Mouse (Mus musculus): ENCODE results near the gene Med25. TPM values are rescaled to one million over a fixed set of nuclear protein-coding genes. Genes with fewer than 3 reads are reported as not detected.

The Med25 gene
- polyA plus RNA-seq, 1 experiment from 2014 or later = 35.6 TPM

GRCm38 (mm10) chr7:44836016-44836404 lies 56.5 kb downstream of the Med25 start:
- Histone ChIP-seq H3K4me2 (ENCODE audit: low read depth, low read length) (peak overlapping the region; percentile 6; the same call in 1 of the 2 replicates), H3K27me3 (ENCODE audit: insufficient read depth, low read length) (0 out of 2 replicates have a peak, but pooled peaks cover 9% of the 10 kb centered on the region), H3K4me1 (ENCODE audit: insufficient read depth) (peaks cover 24% of the 10 kb centered on the region), H3K36me3 (replicated peaks; ENCODE audit: insufficient read depth, low read length) (peaks cover 4% of the 10 kb centered on the region; the same call in 1 of the 2 replicates), H3K4me3 (ENCODE audit: low read depth, low read length) (no peak overlapping the region), H3K9ac (replicated peaks) (no peak overlapping the region), H3K27ac (ENCODE audit: low read depth) (no peak overlapping the region), H3K9me3 (ENCODE audit: low read length) (no peaks in the 10 kb centered on the region)
- TF ChIP-seq EP300 (IDR thresholded peaks at IDR 0.05; ENCODE audit: low read depth) = no peak
- TF ChIP-seq CTCF (IDR thresholded peaks at IDR 0.05; ENCODE audit: low read depth) = no peak
- DNase-seq (no peak), ATAC-seq (no peak)
- 32% methylated on average over 3 of the region's 3 CpGs for WGBS (ENCODE audit: insufficient replicate concordance)

- Histone ChIP-seq H3K4me2 (ENCODE audit: low read depth, low read length) (no peak overlapping the region), H3K9me3 (ENCODE audit: low read length) (no peaks in the 10 kb centered on the region), H3K27me3 (ENCODE audit: insufficient read depth, low read length) (0 out of 2 replicates have a peak, but pooled peaks cover 9% of the 10 kb centered on the region), H3K4me3 (ENCODE audit: low read depth, low read length) (no peak overlapping the region), H3K9ac (replicated peaks) (no peak overlapping the region), H3K4me1 (ENCODE audit: insufficient read depth) (peaks cover 24% of the 10 kb centered on the region), H3K36me3 (replicated peaks; ENCODE audit: insufficient read depth, low read length) (peaks cover 9% of the 10 kb centered on the region), H3K27ac (ENCODE audit: low read depth) (no peak overlapping the region)
- DNase-seq (no peak), ATAC-seq (no peak)
- WGBS (ENCODE audit: insufficient replicate concordance) = 91% methylated on average over 1 of the region's 1 CpGs
- no peak for TF ChIP-seq EP300 (IDR thresholded peaks at IDR 0.05; ENCODE audit: low read depth)
- no peak for TF ChIP-seq CTCF (IDR thresholded peaks at IDR 0.05; ENCODE audit: low read depth)
Observed at GRCm38 (mm10) chr7:44835373-44836015, 57.0 kb downstream of the Med25 start.

GRCm38 (mm10) chr7:44832763-44833162 lies 59.7 kb downstream of the Med25 start:
- Histone ChIP-seq H3K4me2 (ENCODE audit: low read depth, low read length) (no peak overlapping the region), H3K9ac (replicated peaks) (no peak overlapping the region), H3K9me3 (ENCODE audit: low read length) (no peaks in the 10 kb centered on the region), H3K27ac (ENCODE audit: low read depth) (no peak overlapping the region), H3K4me1 (ENCODE audit: insufficient read depth) (peaks cover 9% of the 10 kb centered on the region), H3K36me3 (replicated peaks; ENCODE audit: insufficient read depth, low read length) (peaks cover 32% of the 10 kb centered on the region), H3K4me3 (ENCODE audit: low read depth, low read length) (no peak overlapping the region), H3K27me3 (ENCODE audit: insufficient read depth, low read length) (no peaks in the 10 kb centered on the region)
- ATAC-seq (no peak), DNase-seq (no peak)
- no peak for TF ChIP-seq CTCF (IDR thresholded peaks at IDR 0.05; ENCODE audit: low read depth)
- no peak for TF ChIP-seq EP300 (IDR thresholded peaks at IDR 0.05; ENCODE audit: low read depth)
- WGBS (ENCODE audit: insufficient replicate concordance) = 78% methylated on average over 4 of the region's 4 CpGs

GRCm38 (mm10) chr7:44828706-44829105 lies 63.8 kb downstream of the Med25 start:
- DNase-seq (no peak), ATAC-seq (no peak)
- Histone ChIP-seq H3K27ac (ENCODE audit: low read depth) (no peak overlapping the region), H3K9me3 (ENCODE audit: low read length) (no peaks in the 10 kb centered on the region), H3K4me2 (ENCODE audit: low read depth, low read length) (no peak overlapping the region), H3K27me3 (ENCODE audit: insufficient read depth, low read length) (no peaks in the 10 kb centered on the region), H3K4me1 (ENCODE audit: insufficient read depth) (no peaks in the 10 kb centered on the region), H3K36me3 (replicated peaks; ENCODE audit: insufficient read depth, low read length) (peaks cover 38% of the 10 kb centered on the region), H3K9ac (replicated peaks) (no peak overlapping the region), H3K4me3 (ENCODE audit: low read depth, low read length) (no peak overlapping the region)
- WGBS (ENCODE audit: insufficient replicate concordance) = 88% methylated on average over 5 of the region's 5 CpGs
- no peak for TF ChIP-seq CTCF (IDR thresholded peaks at IDR 0.05; ENCODE audit: low read depth)
- TF ChIP-seq EP300 (IDR thresholded peaks at IDR 0.05; ENCODE audit: low read depth) = no peak

GRCm38 (mm10) chr7:44826771-44827170 lies 65.7 kb downstream of the Med25 start:
- Histone ChIP-seq H3K27ac (ENCODE audit: low read depth) (no peak overlapping the region), H3K4me2 (ENCODE audit: low read depth, low read length) (no peak overlapping the region), H3K27me3 (ENCODE audit: insufficient read depth, low read length) (no peaks in the 10 kb centered on the region), H3K4me3 (ENCODE audit: low read depth, low read length) (no peak overlapping the region), H3K9ac (replicated peaks) (no peak overlapping the region), H3K9me3 (ENCODE audit: low read length) (no peaks in the 10 kb centered on the region), H3K4me1 (ENCODE audit: insufficient read depth) (peaks cover under 1% of the 10 kb centered on the region; the same call in 1 of the 2 replicates), H3K36me3 (replicated peaks; ENCODE audit: insufficient read depth, low read length) (peaks cover 38% of the 10 kb centered on the region)
- DNase-seq (no peak), ATAC-seq (no peak)
- 72% methylated on average over 3 of the region's 3 CpGs for WGBS (ENCODE audit: insufficient replicate concordance)
- TF ChIP-seq CTCF (IDR thresholded peaks at IDR 0.05; ENCODE audit: low read depth) (no peak), EP300 (IDR thresholded peaks at IDR 0.05; ENCODE audit: low read depth) (no peak)

MicroRNA genes within 50 kb of the gene (microRNA counts, 519-probe panel; counts per million panel counts)
- not detected for microRNA mmu-miR-707

Small RNAs within 50 kb of the gene (microRNA-seq; reads per million reads assigned to microRNA genes)
- gene Mir707 = not detected

Other genes with a start within 250 kb of the Med25 start
- gene Myh14, start 221.9 kb downstream of the Med25 start, polyA plus RNA-seq (2015; fragmentation: Nextera tagmentation; extraction: Ambion mirVana) = 1.5 and 2.1 TPM in 2 replicates
- not detected in 2 replicates for gene Izumo2, start 184.0 kb downstream of the Med25 start, polyA plus RNA-seq (2015; fragmentation: Nextera tagmentation; extraction: Ambion mirVana)
- gene Vrk3, start 144.3 kb downstream of the Med25 start, polyA plus RNA-seq (2015; fragmentation: Nextera tagmentation; extraction: Ambion mirVana) = 19.1 and 19.3 TPM in 2 replicates
- gene Zfp473, start 141.7 kb downstream of the Med25 start, polyA plus RNA-seq (2015; fragmentation: Nextera tagmentation; extraction: Ambion mirVana) = 0.14 and 0.24 TPM in 2 replicates
- gene Nup62, start 76.6 kb downstream of the Med25 start, polyA plus RNA-seq (2015; fragmentation: Nextera tagmentation; extraction: Ambion mirVana) = 19.6 and 21.4 TPM in 2 replicates
- 0.83 and 1.0 TPM in 2 replicates for gene Il4i1, start 76.3 kb downstream of the Med25 start, polyA plus RNA-seq (2015; fragmentation: Nextera tagmentation; extraction: Ambion mirVana)
- gene Atf5, start 76.1 kb downstream of the Med25 start, polyA plus RNA-seq (2015; fragmentation: Nextera tagmentation; extraction: Ambion mirVana) = 66.6 and 72.5 TPM in 2 replicates
- gene Akt1s1, start 43.7 kb downstream of the Med25 start, polyA plus RNA-seq (2015; fragmentation: Nextera tagmentation; extraction: Ambion mirVana) = 36.9 and 38.6 TPM in 2 replicates
- 28.2 and 30.5 TPM in 2 replicates for gene Tbc1d17, start 43.6 kb downstream of the Med25 start, polyA plus RNA-seq (2015; fragmentation: Nextera tagmentation; extraction: Ambion mirVana)
- 25.6 and 27.9 TPM in 2 replicates for gene Pnkp, start 35.6 kb downstream of the Med25 start, polyA plus RNA-seq (2015; fragmentation: Nextera tagmentation; extraction: Ambion mirVana)
- 43.5 and 49.8 TPM in 2 replicates for gene Ptov1, start 22.9 kb downstream of the Med25 start, polyA plus RNA-seq (2015; fragmentation: Nextera tagmentation; extraction: Ambion mirVana)
- gene Fuz, start 3.4 kb upstream of the Med25 start, polyA plus RNA-seq (2015; fragmentation: Nextera tagmentation; extraction: Ambion mirVana) = 4.1 and 4.4 TPM in 2 replicates
- gene Ap2a1, start 36.8 kb upstream of the Med25 start, polyA plus RNA-seq (2015; fragmentation: Nextera tagmentation; extraction: Ambion mirVana) = 25.6 and 29.5 TPM in 2 replicates
- gene Tsks, start 50.5 kb upstream of the Med25 start, polyA plus RNA-seq (2015; fragmentation: Nextera tagmentation; extraction: Ambion mirVana) = 0.06 TPM in 1 of 2 replicates, not detected in the other
- gene Cpt1c, start 82.1 kb upstream of the Med25 start, polyA plus RNA-seq (2015; fragmentation: Nextera tagmentation; extraction: Ambion mirVana) = 0.98 and 1.1 TPM in 2 replicates
- gene Prmt1, start 93.9 kb upstream of the Med25 start, polyA plus RNA-seq (2015; fragmentation: Nextera tagmentation; extraction: Ambion mirVana) = 73.2 and 76.8 TPM in 2 replicates
- 35.9 and 38.0 TPM in 2 replicates for gene Irf3, start 104.9 kb upstream of the Med25 start, polyA plus RNA-seq (2015; fragmentation: Nextera tagmentation; extraction: Ambion mirVana)
- 11.7 and 13.1 TPM in 2 replicates for gene Bcl2l12, start 106.0 kb upstream of the Med25 start, polyA plus RNA-seq (2015; fragmentation: Nextera tagmentation; extraction: Ambion mirVana)
- 7.5 and 8.1 TPM in 2 replicates for gene Scaf1, start 123.7 kb upstream of the Med25 start, polyA plus RNA-seq (2015; fragmentation: Nextera tagmentation; extraction: Ambion mirVana)
- 25.4 and 31.4 TPM in 2 replicates for gene Rras, start 125.2 kb upstream of the Med25 start, polyA plus RNA-seq (2015; fragmentation: Nextera tagmentation; extraction: Ambion mirVana)
- gene Prr12, start 160.2 kb upstream of the Med25 start, polyA plus RNA-seq (2015; fragmentation: Nextera tagmentation; extraction: Ambion mirVana) = 1.6 and 1.7 TPM in 2 replicates
- 22.2 and 22.6 TPM in 2 replicates for gene Nosip, start 169.7 kb upstream of the Med25 start, polyA plus RNA-seq (2015; fragmentation: Nextera tagmentation; extraction: Ambion mirVana)
- gene Prrg2, start 170.0 kb upstream of the Med25 start, polyA plus RNA-seq (2015; fragmentation: Nextera tagmentation; extraction: Ambion mirVana) = 19.7 and 20.4 TPM in 2 replicates
- 17.1 and 17.9 TPM in 2 replicates for gene Rcn3, start 199.5 kb upstream of the Med25 start, polyA plus RNA-seq (2015; fragmentation: Nextera tagmentation; extraction: Ambion mirVana)
- gene Fcgrt, start 211.1 kb upstream of the Med25 start, polyA plus RNA-seq (2015; fragmentation: Nextera tagmentation; extraction: Ambion mirVana) = 150 and 154 TPM in 2 replicates
- gene Rps11, start 231.7 kb upstream of the Med25 start, polyA plus RNA-seq (2015; fragmentation: Nextera tagmentation; extraction: Ambion mirVana) = 681 and 696 TPM in 2 replicates
- 938 and 993 TPM in 2 replicates for gene Rpl13a, start 236.0 kb upstream of the Med25 start, polyA plus RNA-seq (2015; fragmentation: Nextera tagmentation; extraction: Ambion mirVana)
- gene Gm45713, start 243.5 kb upstream of the Med25 start, polyA plus RNA-seq (2015; fragmentation: Nextera tagmentation; extraction: Ambion mirVana) = 0.27 and 0.70 TPM in 2 replicates
- 2.0 and 2.3 TPM in 2 replicates for gene Flt3l, start 243.7 kb upstream of the Med25 start, polyA plus RNA-seq (2015; fragmentation: Nextera tagmentation; extraction: Ambion mirVana)

All from liver, postnatal 0 days (tissue).